Mouse (Mus musculus) CH12.LX (cell line): ENCODE measurements around the gene Nos1. TPM values are rescaled to one million over a fixed set of nuclear protein-coding genes. Genes with fewer than 3 reads are reported as not detected.

Experiments used
- DNase-seq: peaks from one replicate; pipeline ENCODE4 v3.0.0-alpha.2; 2013; ENCODE audit errors: extremely low read depth
- H3K27ac ChIP-seq: 2 replicates; pipeline ENCODE4 v1.5.1; 2012; ENCODE audit warnings: low read depth, mild to moderate bottlenecking, control low read depth, moderate library complexity; ENCODE audit not compliant: insufficient read depth
- H3K27me3 ChIP-seq: replicated peaks from 2 replicates; pipeline ENCODE3; 2012; ENCODE audit warnings: inconsistent platforms
- H3K36me3 ChIP-seq, 2 experiments: replicated peaks in 1 of 2; 2 replicates each; pipeline versions ENCODE3 to v1.6.1; 2012; ENCODE audit warnings: inconsistent platforms in 1 of 2, low read length in 1 of 2, mild to moderate bottlenecking in 1 of 2, mixed read lengths in 1 of 2, moderate library complexity in 1 of 2; ENCODE audit not compliant: control insufficient read depth in 1 of 2, insufficient read depth in 1 of 2
- H3K4me1 ChIP-seq, 2 experiments: 2 replicates each; pipeline ENCODE4 v1.6.1; 2012; ENCODE audit warnings: inconsistent platforms in 1 of 2, moderate library complexity in 1 of 2; ENCODE audit not compliant: insufficient read depth in 2 of 2, control insufficient read depth in 1 of 2
- H3K4me2 ChIP-seq: 2 replicates; pipeline ENCODE4 v1.6.1; 2012; ENCODE audit warnings: low read depth, mild to moderate bottlenecking, control low read depth; ENCODE audit not compliant: poor library complexity, insufficient read depth, severe bottlenecking
- H3K4me3 ChIP-seq, 3 experiments: fragments of 150-350 bp in 1 of 3; sonication (generic) in 1 of 3; replicated peaks in 1 of 3; 2 replicates each; pipeline versions ENCODE3 to v1.5.1; 2011 to 2012; ENCODE audit warnings: low read depth in 2 of 3, low read length in 2 of 3, mild to moderate bottlenecking in 2 of 3, moderate library complexity in 2 of 3, control low read depth in 1 of 3, improper control_type of control experiment in 1 of 3, inconsistent platforms in 1 of 3, mixed read lengths in 1 of 3; ENCODE audit not compliant: poor library complexity in 1 of 3
- H3K79me2 ChIP-seq: replicated peaks from 2 replicates; pipeline ENCODE4 v1.6.1; 2012; ENCODE audit warnings: mild to moderate bottlenecking, moderate library complexity; ENCODE audit not compliant: control insufficient read depth, poor library complexity, insufficient read depth, severe bottlenecking; ENCODE audit errors: extremely low read depth
- H3K9ac ChIP-seq: 2 replicates; pipeline ENCODE4 v1.6.1; 2012; ENCODE audit warnings: low read depth, mild to moderate bottlenecking, control low read depth, moderate library complexity; ENCODE audit not compliant: insufficient read depth
- H3K9me3 ChIP-seq: replicated peaks from 2 replicates; pipeline ENCODE3; 2012; ENCODE audit warnings: low read length, inconsistent platforms, mixed read lengths
- CHD1 ChIP-seq: IDR thresholded peaks from 2 replicates; pipeline ENCODE4 v1.6.1; 2012; ENCODE audit warnings: low read depth, low read length, improper control_type of control experiment, inconsistent platforms
- ELF1 ChIP-seq: IDR thresholded peaks from 2 replicates; pipeline ENCODE4 v1.6.1; 2014; ENCODE audit warnings: low read depth, mild to moderate bottlenecking, inconsistent platforms, low read length, improper control_type of control experiment
- ETS1 ChIP-seq: conservative IDR thresholded peaks from 2 replicates; pipeline ENCODE4 v1.6.1; 2012; ENCODE audit warnings: low read depth, mild to moderate bottlenecking, inconsistent platforms, low read length, improper control_type of control experiment, moderate library complexity
- HCFC1 ChIP-seq: IDR thresholded peaks from 2 replicates; pipeline ENCODE4 v1.6.1; 2012; ENCODE audit warnings: low read depth, mild to moderate bottlenecking, inconsistent platforms, low read length, improper control_type of control experiment
- IRF4 ChIP-seq: IDR thresholded peaks from 2 replicates; pipeline ENCODE4 v1.6.1; 2014; ENCODE audit warnings: low read depth, mild to moderate bottlenecking, inconsistent platforms, low read length, improper control_type of control experiment
- KAT2A ChIP-seq: IDR thresholded peaks from 2 replicates; pipeline ENCODE4 v1.6.1; 2012; ENCODE audit warnings: low read length, improper control_type of control experiment, inconsistent platforms; ENCODE audit not compliant: insufficient replicate concordance
- MXI1 ChIP-seq: IDR thresholded peaks from 2 replicates; pipeline ENCODE4 v1.6.1; 2011; ENCODE audit warnings: mild to moderate bottlenecking, low read depth, low read length, improper control_type of control experiment
- MYC ChIP-seq: IDR thresholded peaks from 2 replicates; pipeline ENCODE4 v1.6.1; 2011; ENCODE audit warnings: low read depth, mild to moderate bottlenecking, improper control_type of control experiment, low read length
- POLR2AphosphoS2 ChIP-seq: IDR thresholded peaks from 2 replicates; pipeline ENCODE4 v1.6.1; 2011; ENCODE audit warnings: low read depth, low read length, improper control_type of control experiment
- RAD21 ChIP-seq: IDR thresholded peaks from 2 replicates; pipeline ENCODE4 v1.6.1; 2011; ENCODE audit warnings: low read depth, mild to moderate bottlenecking, low read length, improper control_type of control experiment, moderate library complexity
- SIN3A ChIP-seq: IDR thresholded peaks from 2 replicates; pipeline ENCODE4 v1.6.1; 2012; ENCODE audit warnings: low read length, improper control_type of control experiment, inconsistent platforms
- SMC3 ChIP-seq: IDR thresholded peaks from 2 replicates; pipeline ENCODE4 v1.6.1; 2011; ENCODE audit warnings: low read depth, low read length, improper control_type of control experiment
- TBP ChIP-seq: conservative IDR thresholded peaks from 2 replicates; pipeline ENCODE4 v1.6.1; 2011; ENCODE audit warnings: low read depth, low read length, improper control_type of control experiment
- TCF12 ChIP-seq: IDR thresholded peaks from 2 replicates; pipeline ENCODE4 v1.6.1; 2014; ENCODE audit warnings: low read depth, mild to moderate bottlenecking, inconsistent platforms, low read length, improper control_type of control experiment
- UBTF ChIP-seq: IDR thresholded peaks from 2 replicates; pipeline ENCODE4 v1.6.1; 2012; ENCODE audit warnings: low read depth, mild to moderate bottlenecking, inconsistent platforms, low read length, improper control_type of control experiment, moderate library complexity
- USF2 ChIP-seq: conservative IDR thresholded peaks from 2 replicates; pipeline ENCODE4 v1.6.1; 2011; ENCODE audit warnings: low read depth, low read length, improper control_type of control experiment
- ZC3H11A ChIP-seq: IDR thresholded peaks from 2 replicates; pipeline ENCODE4 v1.6.1; 2012; ENCODE audit warnings: low read depth, mild to moderate bottlenecking, inconsistent platforms, low read length, improper control_type of control experiment
- ZKSCAN1 ChIP-seq: IDR thresholded peaks from 2 replicates; pipeline ENCODE4 v1.6.1; 2012; ENCODE audit warnings: low read depth, inconsistent platforms, low read length, improper control_type of control experiment, borderline replicate concordance
- dilution Hi-C: fragments of 300-500 bp; cut with MboI; formaldehyde crosslinking; loops from 2 replicates; pipeline ENCODE4 v1.14.3; 2020; ENCODE audit warnings: low sequenced_read_pairs; ENCODE audit not compliant: extremely low pct_unique_long_range_greater_than_20kb, extremely low pct_ligation_motif_present
- in situ Hi-C: fragments of 300-500 bp; cut with MboI; formaldehyde crosslinking; loops from 3 replicates; pipeline ENCODE4 v1.14.3; 2019; ENCODE audit warnings: low sequenced_read_pairs, low pct_ligation_motif_present, low pct_unique_long_range_greater_than_20kb, mixed read lengths
- polyA plus RNA-seq: library from polyadenylated mRNA; unstranded; fragments of >175 nt; gene quantifications from 2 replicates; pipeline ENCODE4 v1.2.1, GENCODE M21; 2012; ENCODE audit warnings: low read depth; ENCODE audit not compliant: insufficient read length
- total RNA-seq, 2 experiments: library from RNA; depleted of rRNA; stranded (reverse); fragments of 300-350 nt in 1 of 2; fragments of >200 nt in 1 of 2; gene quantifications; 2 replicates each; pipeline ENCODE4 v1.2.3; 2012 to 2014

Nos1 gene
- total and polyA plus RNA-seq, 3 experiments: 2.4 to 17.0 (median 5.6) TPM

- H3K27ac ChIP-seq: no peak overlapping the region
- no peak for DNase-seq
- TF ChIP-seq IRF4: no peak
- H3K79me2 ChIP-seq: no peaks in the 10 kb centered on the region
- dilution Hi-C loops (no loop called here), in situ Hi-C loops (no loop called here)
- no peak overlapping the region for H3K4me3 ChIP-seq
- H3K9ac ChIP-seq: no peak overlapping the region
- no peak overlapping the region for H3K4me2 ChIP-seq
- peaks cover 4% of the 10 kb centered on the region for H3K9me3 ChIP-seq
- no peaks in the 10 kb centered on the region for H3K27me3 ChIP-seq
- H3K36me3 ChIP-seq: peaks cover 15 to 23% of the 10 kb centered on the region in 2 experiments
- no peaks in the 10 kb centered on the region for H3K4me1 ChIP-seq
Observed at GRCm38 (mm10) chr5:117764496-117764895, 16.3 kb upstream of the Nos1 start.

GRCm38 (mm10) chr5:117779175-117779574 lies 1.7 kb upstream of the Nos1 start:
- no peak overlapping the region for H3K4me3 ChIP-seq
- in situ Hi-C loops: no loop called here

DNA sequence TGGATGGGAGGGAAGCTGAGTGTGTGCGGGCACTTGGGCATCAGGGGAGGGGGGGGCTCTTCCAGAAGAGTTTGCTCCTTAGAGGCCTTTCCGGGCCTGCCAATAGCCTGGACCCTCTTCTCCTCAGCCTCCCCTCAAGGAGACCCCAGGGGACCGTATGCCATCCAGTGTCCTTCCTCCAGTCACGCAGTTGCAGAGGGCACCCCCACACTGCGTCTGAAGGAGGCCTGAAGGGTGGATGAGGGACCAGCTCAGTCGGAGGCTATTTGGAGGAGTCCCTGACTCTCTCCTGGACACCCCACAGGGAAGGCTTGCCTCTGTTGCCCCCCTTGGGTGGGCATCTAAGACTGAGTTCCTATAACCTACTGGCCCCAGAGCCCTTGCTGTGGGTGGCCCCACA lies 346 bp downstream of the Nos1 start:
- Histone ChIP-seq H3K27me3 (no peaks in the 10 kb centered on the region), H3K9ac (no peak overlapping the region), H3K36me3 (no peaks in the 10 kb centered on the region), H3K4me3 (no peak overlapping the region), H3K4me2 (no peak overlapping the region), H3K9me3 (peaks cover 4% of the 10 kb centered on the region), H3K79me2 (no peaks in the 10 kb centered on the region), H3K4me1 (peaks cover 2 to 8% of the 10 kb centered on the region in 2 experiments; a peak in 3 of 4 replicates), H3K27ac (no peak overlapping the region)
- in situ Hi-C loops: no loop called here
- TF ChIP-seq SMC3 (no peak), RAD21 (no peak), ELF1 (no peak), HCFC1 (no peak), ZKSCAN1 (no peak), USF2 (no peak)
- DNase-seq: no peak
- dilution Hi-C loops: no loop called here

More at GRCm38 (mm10) chr5:117779175-117779574, 1.7 kb upstream of the Nos1 start:
- Histone ChIP-seq H3K9me3 (no peaks in the 10 kb centered on the region), H3K27ac (no peak overlapping the region), H3K4me1 (peaks cover 2 to 8% of the 10 kb centered on the region in 2 experiments; a peak in 3 of 4 replicates), H3K79me2 (no peaks in the 10 kb centered on the region), H3K36me3 (no peaks in the 10 kb centered on the region), H3K27me3 (no peaks in the 10 kb centered on the region), H3K4me2 (no peak overlapping the region), H3K9ac (no peak overlapping the region)
- DNase-seq: no peak
- TF ChIP-seq ZC3H11A: no peak
- no peak for TF ChIP-seq TCF12
- no peak for TF ChIP-seq MYC
- TF ChIP-seq MXI1: no peak
- TF ChIP-seq ELF1: no peak
- TF ChIP-seq SMC3: no peak
- TF ChIP-seq KAT2A: no peak
- no peak for TF ChIP-seq CHD1
- no peak for TF ChIP-seq TBP
- no peak for TF ChIP-seq SIN3A
- no peak for TF ChIP-seq POLR2AphosphoS2
- no peak for TF ChIP-seq ETS1
- no peak for TF ChIP-seq UBTF
- dilution Hi-C loops: no loop called here
